Mouse (Mus musculus): Measurements from ENCODE around the gene Hspa1l. TPM values are rescaled to one million over a fixed set of nuclear protein-coding genes. Genes with fewer than 3 reads are reported as not detected.

The Hspa1l gene
- polyA plus RNA-seq, 1 experiment: not detected

GRCm38 (mm10) chr17:35011440-35011839, 38.9 kb downstream of the Hspa1l start:
- TF ChIP-seq CTCF (IDR thresholded peaks at IDR 0.05; ENCODE audit: control insufficient read depth, insufficient read depth, low read length) (no peak), POLR2A (IDR thresholded peaks at IDR 0.05; ENCODE audit: borderline replicate concordance, control insufficient read depth, low read depth, low read length) (no peak)
- H3K4me1 ChIP-seq (ENCODE audit: control insufficient read depth, insufficient read depth, low read length): no peaks in the 10 kb centered on the region
- no peak overlapping the region for H3K4me3 ChIP-seq (replicated peaks; ENCODE audit: control insufficient read depth, low read depth, low read length)
- 94% methylated on average over 8 of the region's 8 CpGs for whole genome bisulfite sequencing
- no peak overlapping the region for H3K27ac ChIP-seq (ENCODE audit: control insufficient read depth, insufficient read depth, low read depth, low read length, poor library complexity)

GRCm38 (mm10) chr17:35012430-35012829, 39.9 kb downstream of the Hspa1l start:
- no peak for TF ChIP-seq CTCF (IDR thresholded peaks at IDR 0.05; ENCODE audit: control insufficient read depth, insufficient read depth, low read length)
- no peak for TF ChIP-seq POLR2A (IDR thresholded peaks at IDR 0.05; ENCODE audit: borderline replicate concordance, control insufficient read depth, low read depth, low read length)
- no peaks in the 10 kb centered on the region for H3K4me1 ChIP-seq (ENCODE audit: control insufficient read depth, insufficient read depth, low read length)
- 86% methylated on average over 13 of the region's 13 CpGs for WGBS
- H3K4me3 ChIP-seq (replicated peaks; ENCODE audit: control insufficient read depth, low read depth, low read length): no peak overlapping the region
- H3K27ac ChIP-seq (ENCODE audit: control insufficient read depth, insufficient read depth, low read depth, low read length, poor library complexity): no peak overlapping the region

GRCm38 (mm10) chr17:35013221-35013620, 40.7 kb downstream of the Hspa1l start:
- no peaks in the 10 kb centered on the region for H3K4me1 ChIP-seq (ENCODE audit: control insufficient read depth, insufficient read depth, low read length)
- TF ChIP-seq POLR2A (IDR thresholded peaks at IDR 0.05; ENCODE audit: borderline replicate concordance, control insufficient read depth, low read depth, low read length) (no peak), CTCF (IDR thresholded peaks at IDR 0.05; ENCODE audit: control insufficient read depth, insufficient read depth, low read length) (no peak)
- no peak overlapping the region for H3K27ac ChIP-seq (ENCODE audit: control insufficient read depth, insufficient read depth, low read depth, low read length, poor library complexity)
- WGBS: 88% methylated on average over 6 of the region's 6 CpGs
- no peak overlapping the region for H3K4me3 ChIP-seq (replicated peaks; ENCODE audit: control insufficient read depth, low read depth, low read length)

- Histone ChIP-seq H3K4me1 (ENCODE audit: control insufficient read depth, insufficient read depth, low read length) (no peaks in the 10 kb centered on the region), H3K27ac (ENCODE audit: control insufficient read depth, insufficient read depth, low read depth, low read length, poor library complexity) (no peak overlapping the region), H3K4me3 (replicated peaks; ENCODE audit: control insufficient read depth, low read depth, low read length) (no peak overlapping the region)
- WGBS: 88% methylated on average over 16 of the region's 16 CpGs
- no peak for TF ChIP-seq POLR2A (IDR thresholded peaks at IDR 0.05; ENCODE audit: borderline replicate concordance, control insufficient read depth, low read depth, low read length)
- no peak for TF ChIP-seq CTCF (IDR thresholded peaks at IDR 0.05; ENCODE audit: control insufficient read depth, insufficient read depth, low read length)
These were observed 42.8 kb downstream of the Hspa1l start for GRCm38 (mm10) chr17:35015296-35015695.

GRCm38 (mm10) chr17:35016376-35016775, 43.9 kb downstream of the Hspa1l start, which contains the start of gene Vwa7:
Gene Vwa7 (plus strand): TSS chr17:35016579.
- no peak for TF ChIP-seq POLR2A (IDR thresholded peaks at IDR 0.05; ENCODE audit: borderline replicate concordance, control insufficient read depth, low read depth, low read length)
- TF ChIP-seq CTCF (IDR thresholded peaks at IDR 0.05; ENCODE audit: control insufficient read depth, insufficient read depth, low read length): no peak
- no peaks in the 10 kb centered on the region for H3K4me1 ChIP-seq (ENCODE audit: control insufficient read depth, insufficient read depth, low read length)
- 40% methylated on average over 12 of the region's 12 CpGs for WGBS

GRCm38 (mm10) chr17:35016791-35017705, 44.5 kb downstream of the Hspa1l start:
- Histone ChIP-seq H3K4me3 (replicated peaks; ENCODE audit: control insufficient read depth, low read depth, low read length) (no peak overlapping the region), H3K27ac (ENCODE audit: control insufficient read depth, insufficient read depth, low read depth, low read length, poor library complexity) (no peak overlapping the region), H3K4me1 (ENCODE audit: control insufficient read depth, insufficient read depth, low read length) (no peaks in the 10 kb centered on the region)
- 66% methylated on average over 10 of the region's 10 CpGs for WGBS
- TF ChIP-seq POLR2A (IDR thresholded peaks at IDR 0.05; ENCODE audit: borderline replicate concordance, control insufficient read depth, low read depth, low read length) (no peak), CTCF (IDR thresholded peaks at IDR 0.05; ENCODE audit: control insufficient read depth, insufficient read depth, low read length) (no peak)

More at GRCm38 (mm10) chr17:35016376-35016775, 43.9 kb downstream of the Hspa1l start, which contains the start of gene Vwa7:
- H3K27ac ChIP-seq (ENCODE audit: control insufficient read depth, insufficient read depth, low read depth, low read length, poor library complexity): no peak within 1 kb of the TSS
- no peak within 1 kb of the TSS for H3K4me3 ChIP-seq (replicated peaks; ENCODE audit: control insufficient read depth, low read depth, low read length)

- TF ChIP-seq CTCF (IDR thresholded peaks at IDR 0.05; ENCODE audit: control insufficient read depth, insufficient read depth, low read length) (no peak), POLR2A (IDR thresholded peaks at IDR 0.05; ENCODE audit: borderline replicate concordance, control insufficient read depth, low read depth, low read length) (no peak)
- 46% methylated on average over 14 of the region's 14 CpGs for WGBS
These were observed 45.2 kb downstream of the Hspa1l start for GRCm38 (mm10) chr17:35017706-35018030.

GRCm38 (mm10) chr17:35018171-35018570, 45.7 kb downstream of the Hspa1l start:
- 82% methylated on average over 3 of the region's 3 CpGs for WGBS
- TF ChIP-seq CTCF (IDR thresholded peaks at IDR 0.05; ENCODE audit: control insufficient read depth, insufficient read depth, low read length) (no peak), POLR2A (IDR thresholded peaks at IDR 0.05; ENCODE audit: borderline replicate concordance, control insufficient read depth, low read depth, low read length) (no peak)
- Histone ChIP-seq H3K4me3 (replicated peaks; ENCODE audit: control insufficient read depth, low read depth, low read length) (no peak overlapping the region), H3K4me1 (ENCODE audit: control insufficient read depth, insufficient read depth, low read length) (no peaks in the 10 kb centered on the region; the same call in 1 of the 2 replicates), H3K27ac (ENCODE audit: control insufficient read depth, insufficient read depth, low read depth, low read length, poor library complexity) (no peak overlapping the region)

More at GRCm38 (mm10) chr17:35017706-35018030, 45.2 kb downstream of the Hspa1l start:
- Histone ChIP-seq H3K4me1 (ENCODE audit: control insufficient read depth, insufficient read depth, low read length) (no peaks in the 10 kb centered on the region), H3K4me3 (replicated peaks; ENCODE audit: control insufficient read depth, low read depth, low read length) (no peak overlapping the region), H3K27ac (ENCODE audit: control insufficient read depth, insufficient read depth, low read depth, low read length, poor library complexity) (no peak overlapping the region)
